Mouse (Mus musculus) E14TG2a.4 (cell line): ENCODE results near the gene Slc1a3.

Experiments used
- H3K27me3 ChIP-seq: 2 replicates; pipeline ENCODE4 v1.6.1; 2014; ENCODE audit warnings: low read length, control low read depth; ENCODE audit not compliant: insufficient read depth
- H3K36me3 ChIP-seq: 2 replicates; pipeline ENCODE4 v1.6.1; 2014; ENCODE audit warnings: low read length, control low read depth; ENCODE audit not compliant: insufficient read depth
- H3K4me1 ChIP-seq: replicated peaks from 2 replicates; pipeline ENCODE4 v1.6.1; 2014; ENCODE audit warnings: low read depth, low read length, control low read depth
- H3K4me3 ChIP-seq: replicated peaks from 2 replicates; pipeline ENCODE4 v1.5.1; 2014; ENCODE audit warnings: mild to moderate bottlenecking, low read length
- H3K9me3 ChIP-seq: 2 replicates; pipeline ENCODE4 v1.6.1; 2014; ENCODE audit warnings: low read length, control low read depth
- CTCF ChIP-seq: conservative IDR thresholded peaks from 2 replicates; pipeline ENCODE4 v1.5.1; 2014; ENCODE audit warnings: low read length
- NANOG ChIP-seq: IDR thresholded peaks from 2 replicates; pipeline ENCODE4 v1.6.1; 2014; ENCODE audit warnings: borderline replicate concordance, low read length, mixed read lengths
- POU5F1 ChIP-seq: IDR thresholded peaks from 2 replicates; pipeline ENCODE4 v1.6.1; 2014; ENCODE audit warnings: low read length, borderline replicate concordance

Slc1a3 gene

GRCm38 (mm10) chr15:8676959-8677358 lies 33.6 kb downstream of the Slc1a3 start:
- H3K9me3 ChIP-seq = no peaks in the 10 kb centered on the region
- peaks cover 15% of the 10 kb centered on the region; the same call in 1 of the 2 replicates for H3K36me3 ChIP-seq
- H3K27me3 ChIP-seq = no peaks in the 10 kb centered on the region
- H3K4me3 ChIP-seq = no peak overlapping the region
- TF ChIP-seq CTCF = no peak
- TF ChIP-seq NANOG = no peak
- no peak for TF ChIP-seq POU5F1
- H3K4me1 ChIP-seq = no peaks in the 10 kb centered on the region

DNA sequence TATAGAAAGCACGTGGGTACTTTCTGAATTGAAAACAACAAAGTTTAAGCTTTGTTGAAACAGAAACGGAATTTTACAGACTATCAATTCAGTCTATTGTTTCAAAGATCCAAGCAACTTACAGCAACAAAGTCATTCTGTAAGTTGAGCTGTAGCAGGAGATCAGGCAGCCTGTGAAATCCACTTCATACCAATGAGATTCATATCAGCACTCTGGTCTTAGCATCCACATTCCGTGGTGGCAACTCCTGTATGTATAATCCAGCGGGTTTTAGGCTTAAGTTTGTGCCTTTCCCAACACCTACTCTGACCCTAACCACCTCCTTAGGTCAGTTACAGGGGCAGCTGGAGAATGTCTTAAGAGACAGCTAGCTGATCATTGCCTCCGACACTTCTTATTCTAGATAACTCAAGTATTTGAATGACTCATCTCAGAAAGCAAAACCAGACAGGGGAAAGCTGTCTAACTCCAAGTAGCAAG lies 34.3 kb downstream of the Slc1a3 start:
- Histone ChIP-seq H3K9me3 (no peaks in the 10 kb centered on the region), H3K27me3 (no peaks in the 10 kb centered on the region), H3K4me1 (no peaks in the 10 kb centered on the region), H3K36me3 (peaks cover 7% of the 10 kb centered on the region; the same call in 1 of the 2 replicates), H3K4me3 (no peak overlapping the region)
- TF ChIP-seq CTCF (no peak), POU5F1 (no peak), NANOG (no peak)

DNA sequence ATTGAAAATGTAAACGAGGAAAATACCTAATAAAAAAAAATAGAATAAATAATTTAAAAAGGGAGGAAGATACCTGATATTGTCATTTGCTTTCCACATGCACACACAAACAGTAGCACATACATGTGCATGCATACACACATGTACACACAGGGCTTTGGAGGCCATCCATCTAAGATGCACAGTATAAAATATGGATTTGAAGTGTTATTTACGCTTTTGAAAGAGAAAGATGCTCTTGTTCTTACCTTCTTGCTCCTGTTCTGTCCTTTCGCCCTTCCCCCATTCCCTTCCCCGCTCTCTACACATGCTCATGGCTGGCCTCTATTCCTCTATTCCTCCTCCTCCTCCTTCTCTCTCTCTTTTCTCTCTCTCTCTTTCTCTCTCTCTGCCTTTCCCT lies 34.9 kb downstream of the Slc1a3 start:
- Histone ChIP-seq H3K9me3 (no peaks in the 10 kb centered on the region), H3K27me3 (no peaks in the 10 kb centered on the region), H3K36me3 (0 out of 2 replicates have a peak, but pooled peaks cover 4% of the 10 kb centered on the region), H3K4me3 (no peak overlapping the region), H3K4me1 (no peaks in the 10 kb centered on the region)
- TF ChIP-seq CTCF (no peak), NANOG (no peak), POU5F1 (no peak)

GRCm38 (mm10) chr15:8672532-8672931 lies 38.0 kb downstream of the Slc1a3 start:
- H3K4me3 ChIP-seq = no peak overlapping the region
- H3K9me3 ChIP-seq = no peaks in the 10 kb centered on the region
- no peaks in the 10 kb centered on the region for H3K27me3 ChIP-seq
- TF ChIP-seq POU5F1 = no peak
- TF ChIP-seq NANOG = no peak
- no peak for TF ChIP-seq CTCF
- H3K36me3 ChIP-seq = 0 out of 2 replicates have a peak, but pooled peaks cover 4% of the 10 kb centered on the region
- H3K4me1 ChIP-seq = peaks cover 12% of the 10 kb centered on the region

- Histone ChIP-seq H3K4me3 (peak overlapping the region; percentile 50), H3K27me3 (no peaks in the 10 kb centered on the region), H3K36me3 (no peaks in the 10 kb centered on the region), H3K4me1 (peaks cover 27% of the 10 kb centered on the region), H3K9me3 (no peaks in the 10 kb centered on the region)
- TF ChIP-seq CTCF = no peak
- TF ChIP-seq POU5F1 = no peak
- TF ChIP-seq NANOG = no peak
Observed at GRCm38 (mm10) chr15:8667849-8668522, 42.6 kb downstream of the Slc1a3 start.

DNA sequence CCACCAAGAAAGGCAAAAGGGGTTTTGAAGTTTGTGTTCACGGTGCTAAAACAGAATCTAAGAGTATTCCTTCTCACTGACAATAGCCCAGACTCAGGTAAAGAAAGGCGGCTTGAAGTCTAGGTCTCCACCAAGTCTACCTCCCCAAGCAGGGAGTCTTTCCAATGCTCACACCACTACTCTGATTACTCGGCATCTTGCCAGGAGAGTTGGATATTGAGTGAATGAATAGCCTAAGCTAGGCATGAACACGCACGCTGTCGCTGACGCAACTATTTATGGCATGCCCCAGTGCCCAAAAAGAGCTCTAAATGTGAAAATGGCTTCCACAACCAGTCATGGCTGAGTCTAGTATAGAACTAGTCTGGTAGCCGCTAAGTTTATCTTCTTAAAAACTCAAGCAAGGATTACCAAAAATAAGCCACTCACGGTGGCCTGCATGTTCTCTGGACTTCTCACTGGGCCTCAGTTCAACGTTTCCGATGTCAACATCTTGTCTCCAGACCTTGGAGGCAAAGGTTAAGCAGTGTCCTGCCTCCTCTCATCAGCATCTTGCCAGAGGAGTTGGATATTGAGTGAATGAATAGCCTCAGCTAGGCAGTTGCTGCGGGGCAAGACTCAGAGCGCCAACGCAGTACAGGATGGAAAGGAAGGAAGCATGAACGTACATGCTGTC lies 44.8 kb downstream of the Slc1a3 start:
- peaks cover 29% of the 10 kb centered on the region for H3K4me1 ChIP-seq
- H3K27me3 ChIP-seq = no peaks in the 10 kb centered on the region
- no peaks in the 10 kb centered on the region for H3K36me3 ChIP-seq
- no peak overlapping the region for H3K4me3 ChIP-seq
- no peak for TF ChIP-seq NANOG
- TF ChIP-seq CTCF = no peak
- TF ChIP-seq POU5F1 = no peak
- no peaks in the 10 kb centered on the region for H3K9me3 ChIP-seq

GRCm38 (mm10) chr15:8663348-8664099 lies 47.0 kb downstream of the Slc1a3 start:
- TF ChIP-seq NANOG (no peak), POU5F1 (no peak), CTCF (no peak)
- H3K36me3 ChIP-seq = no peaks in the 10 kb centered on the region

GRCm38 (mm10) chr15:8661856-8662255 lies 48.7 kb downstream of the Slc1a3 start:
- peaks cover 35% of the 10 kb centered on the region for H3K4me1 ChIP-seq
- no peaks in the 10 kb centered on the region for H3K27me3 ChIP-seq
- H3K9me3 ChIP-seq = no peaks in the 10 kb centered on the region
- H3K36me3 ChIP-seq = no peaks in the 10 kb centered on the region
- H3K4me3 ChIP-seq = no peak overlapping the region
- no peak for TF ChIP-seq CTCF
- no peak for TF ChIP-seq NANOG
- TF ChIP-seq POU5F1 = no peak

More at GRCm38 (mm10) chr15:8663348-8664099, 47.0 kb downstream of the Slc1a3 start:
- no peaks in the 10 kb centered on the region for H3K9me3 ChIP-seq
- peaks cover 41% of the 10 kb centered on the region for H3K4me1 ChIP-seq
- H3K4me3 ChIP-seq = 0 out of 2 replicates have a peak overlapping the region, but pooled peaks have one; percentile 1
- H3K27me3 ChIP-seq = no peaks in the 10 kb centered on the region
